Mouse (Mus musculus) testis, adult 2 months (tissue): ENCODE measurements around the gene Msmp.

Source experiments
- CTCF ChIP-seq: fragments of 200-500 bp; IDR thresholded peaks from 2 replicates; pipeline ENCODE4 v1.5.1; 2012; ENCODE audit warnings: low read depth, mild to moderate bottlenecking, inconsistent platforms, low read length, moderate library complexity; ENCODE audit not compliant: control insufficient read depth, insufficient read depth, insufficient replicate concordance
- POLR2A ChIP-seq: fragments of 200-500 bp; IDR thresholded peaks from 2 replicates; pipeline ENCODE4 v1.6.1; 2012; ENCODE audit warnings: low read depth, mild to moderate bottlenecking, inconsistent platforms, low read length, moderate library complexity; ENCODE audit not compliant: control insufficient read depth

GRCm38 (mm10) chr4:43553891-43554290 is 30.4 kb downstream of the Msmp start:
- TF ChIP-seq CTCF (no peak), POLR2A (no peak)
